Mouse (Mus musculus) kidney, adult 8-10 months (tissue): ENCODE data around the gene Mrpl23.

ENCODE experiments used
- DNase-seq, 2 experiments: peaks; one replicate each; pipeline ENCODE4 v3.0.0; 2022

Gene Mrpl23

DNA sequence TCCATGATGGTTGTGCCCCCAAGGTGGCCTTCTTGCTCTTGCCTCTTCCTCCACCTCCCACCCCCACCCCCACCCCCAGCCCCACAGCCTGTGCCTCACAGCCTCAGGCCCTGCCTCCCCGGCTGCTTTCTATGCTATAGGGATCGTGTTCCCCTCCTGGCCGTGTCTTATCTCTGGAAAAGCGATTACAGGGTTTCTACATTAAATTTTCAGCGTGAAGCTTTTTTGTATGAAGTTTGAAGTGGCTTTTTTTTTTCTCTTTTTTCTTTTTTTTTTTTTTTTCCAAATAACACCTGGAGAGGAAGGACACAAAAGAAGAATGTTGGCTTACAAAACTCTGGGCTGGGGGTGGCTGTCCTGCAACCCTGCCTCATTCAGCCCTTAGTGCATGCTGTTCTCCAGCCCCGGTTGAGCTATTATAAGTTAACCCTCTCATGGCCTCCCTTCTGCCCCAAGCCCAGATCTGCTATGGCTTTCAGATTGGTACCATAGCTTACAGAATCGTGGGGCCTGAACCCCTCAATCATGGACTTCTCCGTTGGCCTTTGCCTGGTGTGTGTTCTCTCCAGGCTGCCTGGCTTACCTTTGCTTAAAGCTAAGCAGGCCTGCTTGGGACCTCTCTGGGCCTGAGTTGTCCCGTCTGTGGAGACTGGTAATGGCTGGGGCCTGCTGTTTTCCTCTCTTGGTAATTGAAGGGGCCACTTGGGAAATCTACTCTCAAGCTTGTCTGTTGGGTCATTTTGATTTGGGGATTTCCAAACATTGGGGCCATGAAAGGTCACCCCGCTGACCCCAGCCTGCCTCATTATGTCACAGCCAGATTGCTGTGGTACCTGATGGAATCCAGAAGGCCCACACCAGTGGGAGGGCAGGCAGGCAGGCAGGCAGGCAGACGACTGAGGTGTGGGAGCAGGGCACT lies 21.2 kb downstream of the Mrpl23 start:
- DNase-seq, result no peak

DNA sequence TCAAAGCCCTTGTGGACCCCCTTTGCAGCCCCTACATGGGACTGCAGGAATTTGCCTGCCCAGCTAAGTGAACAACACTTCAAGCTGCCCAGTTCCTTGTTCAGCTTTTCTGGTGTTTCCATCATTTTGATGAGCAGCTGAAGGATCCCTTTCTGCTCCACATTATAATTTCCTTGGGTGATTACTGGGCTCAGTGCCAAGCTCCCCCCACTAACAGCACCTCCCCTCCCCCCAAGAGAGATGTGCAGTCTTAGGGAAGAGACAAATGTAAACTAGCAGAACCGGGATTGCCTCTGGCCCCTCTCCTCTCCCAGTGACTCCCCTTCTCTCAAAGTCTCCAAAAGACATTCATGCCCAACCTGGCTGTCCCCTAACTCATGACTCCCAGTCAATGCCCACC lies 22.1 kb downstream of the Mrpl23 start:
- DNase-seq, result no peak

DNA sequence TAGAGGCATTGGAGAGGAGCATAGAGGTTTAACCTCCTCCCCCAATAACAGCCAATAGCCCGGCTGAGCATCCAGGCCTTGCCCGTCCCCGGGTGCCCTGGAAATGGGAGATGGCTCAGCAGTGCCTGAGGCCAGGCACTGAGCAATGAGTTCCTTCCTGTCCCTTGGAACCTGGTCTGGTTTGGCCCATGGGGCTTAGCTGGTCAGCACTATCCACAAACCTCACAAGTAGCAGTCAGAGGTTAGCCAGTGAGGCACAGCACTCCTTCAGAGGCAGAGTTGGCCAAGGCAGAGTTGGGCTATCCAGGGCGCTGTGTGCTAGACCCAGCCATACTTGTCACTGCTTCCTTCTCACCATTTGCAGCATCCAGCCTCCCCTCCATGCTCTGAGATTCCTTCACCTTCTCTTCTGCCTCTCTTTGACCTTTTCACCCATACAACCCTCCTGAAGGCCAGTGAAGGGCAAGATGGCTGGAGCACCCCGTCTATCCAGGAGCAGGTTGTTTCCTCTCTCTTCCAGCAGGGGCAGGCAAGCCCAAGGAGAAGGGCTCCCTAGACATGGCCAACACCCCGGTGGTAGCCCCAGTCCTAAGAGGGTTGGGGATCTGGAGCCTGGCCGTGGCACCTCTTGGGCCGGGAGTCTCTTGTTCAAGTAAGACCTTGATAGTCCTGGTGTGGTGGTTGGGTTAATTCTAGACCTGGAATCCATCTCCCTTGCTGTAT lies 23.0 kb downstream of the Mrpl23 start:
- DNase-seq, result no peak

DNA sequence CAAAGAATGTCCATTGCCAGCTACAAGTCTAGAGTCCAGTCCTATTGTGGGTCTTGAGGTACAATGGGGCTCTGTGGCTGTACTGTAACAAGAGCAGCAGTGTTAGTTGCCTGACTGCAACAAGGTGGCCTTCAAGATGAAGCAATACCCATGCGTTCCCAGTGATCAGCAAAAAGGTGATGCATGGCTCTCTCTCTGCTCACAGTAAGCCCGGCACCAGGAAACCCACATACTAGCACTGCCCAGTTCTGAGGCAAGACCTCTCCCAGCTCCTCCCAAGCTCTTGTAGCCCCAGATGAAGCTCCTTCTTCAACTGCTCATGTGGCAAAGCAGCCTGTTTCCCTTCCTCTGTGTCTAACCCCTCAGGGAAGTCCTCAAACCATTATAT lies 23.6 kb downstream of the Mrpl23 start:
- no peak for DNase-seq

DNA sequence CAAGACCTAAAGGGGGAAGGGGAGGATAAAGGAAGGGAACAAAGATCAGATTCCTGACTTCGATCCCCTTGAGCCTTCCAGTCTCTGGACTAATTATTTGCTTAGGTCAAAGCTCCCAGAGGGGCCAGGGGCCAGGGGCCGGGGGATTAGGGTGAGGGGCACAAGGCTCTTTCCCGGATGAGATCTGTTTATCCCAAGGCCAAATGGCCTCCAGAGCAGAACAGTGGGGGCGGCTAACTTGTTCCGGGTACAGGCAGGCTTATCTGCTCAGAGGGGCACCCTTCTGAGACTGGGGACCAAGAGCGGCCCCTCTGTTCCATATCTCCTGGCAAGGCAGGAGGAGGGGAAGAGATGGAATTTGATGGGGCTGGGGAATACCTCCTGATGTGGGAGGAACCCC lies 25.2 kb downstream of the Mrpl23 start:
- DNase-seq, result no peak

DNA sequence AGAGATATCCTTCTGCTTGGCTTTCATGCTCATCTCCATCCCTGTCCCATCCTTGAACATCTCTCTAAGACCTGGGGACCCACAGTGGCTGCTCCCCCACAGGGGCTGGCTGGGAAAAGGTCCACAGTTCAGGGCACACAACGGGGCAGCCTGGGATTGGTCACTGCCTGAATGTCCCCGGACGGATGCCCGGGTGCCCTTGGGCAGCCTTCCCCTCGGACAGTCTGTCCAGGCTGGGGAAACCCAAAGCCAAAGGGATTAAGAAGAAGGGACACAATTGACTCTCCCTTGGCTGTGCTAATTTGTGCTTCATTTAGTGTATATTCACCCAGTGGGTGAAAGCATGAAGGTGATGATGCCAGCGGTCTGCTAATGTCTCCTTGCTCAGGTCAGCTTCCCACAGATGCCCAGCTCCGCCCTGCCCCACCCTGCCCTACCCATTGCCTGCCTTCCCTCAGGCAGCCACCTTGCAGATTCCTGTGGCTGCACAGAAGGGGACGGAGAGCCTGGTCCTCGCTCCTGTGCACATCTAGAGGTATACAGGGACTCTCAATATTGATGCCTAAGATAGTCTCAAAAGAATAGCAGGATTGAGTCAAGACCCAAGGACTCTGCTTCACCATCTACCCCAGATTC lies 26.1 kb downstream of the Mrpl23 start:
- DNase-seq, result no peak

DNA sequence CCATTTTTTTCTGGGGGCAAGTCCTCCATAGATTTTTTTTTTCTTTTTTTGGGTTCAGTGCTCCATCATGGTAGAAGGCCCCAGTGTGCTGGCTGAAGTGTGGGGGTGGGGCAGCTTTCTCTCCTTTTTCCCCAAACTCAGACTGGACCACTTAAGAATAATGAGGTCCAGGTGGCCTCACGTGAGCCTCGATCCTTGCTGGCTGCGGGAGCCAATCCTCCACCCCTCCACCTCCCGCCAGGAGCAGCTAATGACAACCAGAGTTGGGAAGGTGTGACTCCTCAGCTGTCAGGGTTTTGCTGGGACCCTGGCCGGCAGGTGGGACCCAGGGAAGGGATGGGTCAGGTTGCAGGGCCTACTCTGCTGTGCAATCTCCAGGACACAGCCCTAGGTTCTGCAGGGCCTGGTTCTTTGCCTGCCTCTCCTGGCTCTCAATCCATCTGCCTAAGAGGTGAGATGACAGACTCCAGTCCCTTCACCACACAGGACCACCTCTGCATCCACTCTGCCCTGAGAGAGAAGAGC lies 27.2 kb downstream of the Mrpl23 start:
- DNase-seq, result no peak

DNA sequence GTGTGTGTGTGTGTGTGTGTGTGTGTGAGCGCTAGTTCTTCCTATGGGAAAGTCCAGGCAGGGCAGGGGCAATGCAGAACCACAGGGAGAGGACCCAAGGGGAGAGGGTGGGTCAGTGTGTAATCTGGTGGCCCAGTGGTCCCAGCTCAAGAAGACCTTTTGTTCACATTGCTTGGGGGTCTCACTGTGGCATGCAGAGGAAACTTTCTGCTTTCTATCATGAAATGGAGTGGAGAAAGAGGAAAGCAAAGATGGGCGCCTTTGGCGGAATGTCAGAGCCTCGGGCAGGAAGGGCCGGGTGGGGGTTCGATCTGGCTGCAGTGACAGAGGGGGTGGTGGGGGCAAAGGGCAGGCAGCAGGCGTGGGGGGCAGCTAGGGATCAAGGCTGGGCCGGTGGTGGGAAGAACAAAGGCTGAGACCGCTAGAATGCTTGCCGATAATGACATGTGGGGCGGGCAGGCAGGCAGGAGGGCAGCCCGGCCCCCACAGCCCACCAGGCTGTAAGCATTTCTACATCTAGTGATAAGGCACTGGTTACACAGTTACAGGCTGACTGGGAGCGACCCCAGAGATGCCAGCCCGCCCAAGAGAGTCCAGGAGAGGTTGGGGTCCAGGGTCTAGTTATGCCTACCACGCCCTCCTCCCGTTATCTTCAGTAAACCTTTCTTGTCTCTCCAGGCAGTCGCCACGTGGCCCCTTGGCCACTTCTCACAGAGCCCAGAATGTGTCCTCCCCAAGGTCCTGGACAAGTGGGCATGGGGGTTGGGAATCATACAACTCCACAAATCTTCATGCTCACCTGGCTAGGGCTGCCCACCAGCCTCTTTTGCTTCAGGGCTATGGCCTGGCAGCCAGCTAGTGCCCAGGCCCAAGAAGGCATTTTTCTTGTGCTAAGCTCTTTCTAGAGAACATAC lies 28.7 kb downstream of the Mrpl23 start:
- no peak for DNase-seq

DNA sequence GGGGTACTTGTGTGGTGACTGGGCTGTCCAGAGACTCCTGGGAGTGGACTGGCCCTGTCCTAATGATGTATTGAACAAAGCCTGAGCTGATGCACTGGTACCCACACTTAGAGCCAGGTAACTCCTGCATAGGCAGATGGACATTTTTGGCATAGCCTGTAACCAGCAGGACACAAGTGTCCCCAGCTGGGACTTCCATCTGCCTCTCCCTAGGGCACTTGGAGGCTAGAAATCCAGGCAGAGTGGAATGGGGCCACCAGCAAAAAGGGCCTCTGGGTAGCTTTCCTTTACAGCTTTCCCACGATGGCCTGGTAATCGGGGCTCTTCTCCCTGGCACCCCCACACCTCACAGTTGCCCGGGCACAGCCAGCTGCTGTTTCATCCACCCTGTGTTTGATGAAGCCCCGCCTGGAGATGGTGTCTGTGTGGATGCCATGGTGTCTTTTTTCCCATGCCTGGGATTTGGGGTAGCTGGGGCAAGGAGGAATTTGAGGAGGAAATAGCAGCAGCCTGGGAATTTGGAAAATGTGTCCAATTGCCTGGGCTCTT lies 29.4 kb downstream of the Mrpl23 start:
- no peak for DNase-seq

DNA sequence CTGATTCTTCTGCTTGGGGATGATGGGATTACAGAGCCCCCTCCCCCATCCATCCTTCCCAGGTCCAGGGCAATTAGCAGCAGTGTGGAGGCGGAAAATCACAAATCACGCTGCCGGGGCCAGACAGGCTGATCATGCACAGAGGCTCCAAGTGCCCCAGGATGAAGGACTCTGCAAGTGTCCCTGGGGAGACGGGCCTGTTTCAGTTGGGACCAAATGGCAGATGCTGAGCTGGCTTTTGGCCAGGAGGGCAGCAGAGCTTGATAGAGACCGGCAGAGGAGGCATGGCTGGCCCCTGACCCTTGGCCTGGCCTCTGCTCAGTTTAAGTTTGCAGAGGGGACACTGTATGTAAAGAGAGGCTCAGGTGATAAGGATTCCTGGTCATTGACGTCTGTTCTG lies 30.7 kb downstream of the Mrpl23 start:
- no peak for DNase-seq

DNA sequence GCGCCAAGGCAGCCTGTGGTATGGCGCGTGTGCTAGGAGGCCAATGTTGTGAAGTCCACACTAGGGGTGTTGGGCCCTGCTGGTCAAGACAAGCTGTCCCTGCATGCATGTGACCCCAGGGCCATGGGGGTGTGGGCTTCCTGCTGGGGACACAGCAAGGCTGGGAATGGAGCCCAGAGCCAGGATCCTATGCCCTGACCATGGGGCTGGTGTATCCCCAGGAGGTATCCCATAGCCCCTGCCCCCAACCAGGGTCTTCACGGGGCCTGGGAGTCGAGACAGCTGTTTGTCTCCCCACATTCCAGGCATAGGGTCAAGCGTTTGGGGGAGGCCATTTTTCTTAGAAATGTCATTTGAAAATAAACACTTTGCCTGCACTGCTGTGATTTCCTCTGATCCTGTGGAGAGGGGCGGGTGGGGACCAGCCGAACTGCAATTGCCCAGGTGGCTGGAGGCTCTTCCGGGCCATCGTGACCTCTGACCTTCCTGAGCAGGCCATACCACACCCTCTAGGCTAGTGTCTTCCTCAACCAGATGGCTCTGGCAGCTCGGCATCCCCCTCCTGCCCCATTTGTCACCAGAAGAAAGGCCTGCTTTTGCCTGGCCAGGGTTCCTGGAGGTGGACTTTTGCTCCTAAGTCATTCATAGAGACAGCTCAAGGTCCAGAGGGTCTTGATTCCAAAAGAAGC lies 32.6 kb downstream of the Mrpl23 start:
- DNase-seq, result no peak

DNA sequence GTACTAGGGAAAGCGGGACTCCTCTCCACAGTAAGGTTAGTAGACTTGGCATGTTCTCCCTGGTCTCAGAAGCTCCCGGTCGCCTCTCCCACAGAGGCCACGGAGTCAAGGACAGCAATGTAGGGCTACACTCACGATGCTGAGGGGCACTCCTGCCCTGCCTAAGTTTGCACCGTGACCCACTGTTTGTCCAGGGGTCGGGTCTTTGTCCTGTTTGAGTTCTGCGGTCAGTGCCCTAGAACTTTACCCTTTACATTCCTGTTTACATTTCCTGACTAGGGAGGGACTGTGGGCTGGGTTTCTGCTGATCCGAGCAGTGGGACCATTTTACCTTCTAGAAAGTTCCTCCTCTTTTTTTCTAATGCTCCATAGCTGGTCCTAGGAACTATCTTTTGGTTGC lies 34.0 kb downstream of the Mrpl23 start:
- no peak for DNase-seq

DNA sequence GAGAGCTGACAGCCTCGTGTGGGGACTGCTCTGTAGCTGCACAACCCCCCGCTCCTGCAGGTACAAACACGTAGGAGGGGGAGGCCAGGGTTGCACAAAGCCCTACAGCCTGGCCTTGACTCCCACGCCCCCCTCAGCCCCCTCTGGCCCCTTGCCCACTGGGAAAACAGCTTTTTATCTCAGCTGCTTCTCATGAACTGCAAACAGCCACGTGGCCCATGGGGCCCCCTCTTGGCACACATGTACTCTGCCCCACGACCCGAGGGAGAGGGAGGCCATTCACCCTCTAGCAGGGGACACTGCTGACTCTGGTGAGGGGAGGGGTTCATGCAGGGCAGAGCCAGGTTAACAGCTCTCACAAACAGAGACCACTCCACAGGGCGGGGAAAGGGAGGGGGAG lies 36.5 kb downstream of the Mrpl23 start:
- no peak for DNase-seq

DNA sequence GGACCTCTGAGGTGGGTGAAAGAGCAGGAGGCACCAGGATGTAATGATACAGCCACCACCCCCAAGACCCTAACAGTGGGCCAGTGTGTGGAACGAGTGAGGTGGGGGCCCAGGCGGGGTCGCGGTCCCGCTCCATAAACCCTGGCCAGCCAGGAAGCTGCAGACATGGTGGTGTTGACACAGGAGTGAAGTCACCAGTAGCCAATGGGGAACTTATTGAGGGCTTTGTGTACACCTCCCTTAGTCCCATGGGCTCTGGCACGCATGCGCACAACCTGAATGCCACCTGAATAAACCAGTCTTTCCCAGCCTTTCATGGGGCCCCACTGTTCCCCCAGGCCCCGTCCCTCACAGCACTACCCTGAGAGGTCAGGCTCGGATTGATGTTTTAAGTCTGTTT lies 38.1 kb downstream of the Mrpl23 start:
- DNase-seq, result no peak

DNA sequence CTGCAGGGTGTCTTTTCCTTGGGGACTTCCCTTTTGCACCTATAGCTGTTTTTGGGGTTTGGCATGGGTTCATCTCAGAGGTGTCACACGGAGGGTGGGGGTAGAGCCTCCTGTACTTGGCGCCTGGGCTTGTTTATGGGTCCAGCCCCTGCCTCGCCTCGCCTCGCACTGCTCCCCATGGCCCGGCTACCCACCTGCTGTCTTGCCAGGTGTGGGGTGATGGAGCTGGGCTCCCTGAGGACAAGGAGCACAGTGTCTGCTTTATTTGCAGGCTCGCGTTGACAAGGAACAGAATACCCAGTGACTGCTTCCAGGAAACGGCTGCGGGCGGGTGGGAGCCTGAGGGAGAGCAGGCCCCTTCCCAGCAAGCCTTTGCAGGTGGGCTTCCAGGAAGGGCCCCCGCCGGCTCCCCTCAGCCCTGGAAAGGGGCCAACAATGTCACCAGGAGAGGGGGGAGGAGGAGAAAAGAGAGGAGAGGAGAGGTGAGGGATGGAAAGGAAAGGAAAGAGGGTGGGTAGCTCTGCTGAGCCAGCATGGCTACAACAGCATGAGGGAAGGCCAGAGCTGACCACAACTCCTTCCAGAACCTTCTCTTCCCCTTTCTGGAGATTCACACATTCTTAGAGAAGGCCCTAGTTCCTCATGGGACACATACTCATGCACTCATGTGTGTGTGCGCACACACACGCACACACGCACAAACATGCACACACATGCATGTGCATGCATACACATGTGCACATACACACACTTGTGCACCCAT lies 39.2 kb downstream of the Mrpl23 start:
- DNase-seq, result no peak

DNA sequence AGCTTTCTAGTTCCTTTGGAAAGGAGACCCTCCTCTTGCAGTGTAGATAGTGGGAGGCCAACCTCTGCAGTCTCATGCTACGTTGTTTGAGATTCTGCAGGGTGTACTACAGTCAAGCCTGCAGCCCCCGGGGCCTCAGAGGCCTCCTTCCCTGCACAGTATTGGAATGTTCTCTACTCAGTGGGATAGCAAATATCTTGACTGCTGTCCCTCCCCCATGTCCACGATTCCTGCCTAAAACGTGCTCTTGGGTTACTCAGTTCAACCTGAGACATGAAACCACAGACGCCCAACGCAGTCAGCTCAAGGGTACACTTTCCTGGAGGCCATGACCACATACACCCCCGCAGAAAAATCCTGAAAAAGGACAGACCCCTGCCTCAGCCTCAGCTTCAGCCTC lies 39.9 kb downstream of the Mrpl23 start:
- no peak for DNase-seq

DNA sequence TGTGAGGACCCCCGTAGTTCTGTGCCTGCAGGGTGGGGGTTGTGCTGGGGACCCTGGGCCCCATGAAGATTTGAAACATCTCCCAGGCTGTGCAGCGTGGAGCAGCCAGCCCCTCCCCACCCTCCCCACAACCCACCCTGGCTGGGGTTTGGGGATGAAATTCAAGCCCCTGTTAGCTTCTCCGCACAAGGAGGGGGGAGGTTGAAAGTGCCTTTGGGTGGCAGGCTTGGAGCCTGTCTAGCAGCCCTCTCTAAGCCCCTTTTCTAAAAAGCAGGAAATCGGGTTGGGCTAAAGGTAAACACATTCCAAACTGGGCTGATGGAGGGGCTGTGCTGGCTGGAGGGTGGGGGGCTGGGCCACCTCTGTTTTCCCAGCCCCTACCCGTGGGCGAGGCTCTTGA lies 40.5 kb downstream of the Mrpl23 start:
- no peak for DNase-seq

DNA sequence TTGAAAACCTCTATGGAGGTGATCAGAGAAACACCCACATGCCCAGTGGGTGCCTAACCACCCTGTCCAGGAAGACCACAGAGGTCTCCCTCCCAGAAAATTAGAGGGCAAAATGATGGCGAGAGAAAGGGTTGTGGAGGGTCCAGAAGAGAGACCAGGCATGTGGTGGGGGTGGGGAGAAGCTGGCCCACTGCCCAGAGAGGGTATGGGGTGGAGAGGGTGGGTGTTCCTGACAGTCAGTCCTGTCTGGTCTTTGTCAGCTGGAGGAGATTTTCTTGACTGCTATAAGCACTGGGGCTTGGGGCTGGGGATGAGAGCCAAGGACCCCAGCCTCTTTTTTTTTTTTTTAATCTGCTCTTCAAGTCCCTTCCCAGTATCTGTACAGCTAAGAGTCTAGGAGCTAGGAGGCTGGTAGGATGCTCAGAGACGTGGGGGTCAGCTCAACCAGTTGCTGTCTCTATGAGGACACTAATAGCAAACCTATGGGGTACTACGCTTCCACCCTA lies 41.7 kb downstream of the Mrpl23 start:
- no peak for DNase-seq

DNA sequence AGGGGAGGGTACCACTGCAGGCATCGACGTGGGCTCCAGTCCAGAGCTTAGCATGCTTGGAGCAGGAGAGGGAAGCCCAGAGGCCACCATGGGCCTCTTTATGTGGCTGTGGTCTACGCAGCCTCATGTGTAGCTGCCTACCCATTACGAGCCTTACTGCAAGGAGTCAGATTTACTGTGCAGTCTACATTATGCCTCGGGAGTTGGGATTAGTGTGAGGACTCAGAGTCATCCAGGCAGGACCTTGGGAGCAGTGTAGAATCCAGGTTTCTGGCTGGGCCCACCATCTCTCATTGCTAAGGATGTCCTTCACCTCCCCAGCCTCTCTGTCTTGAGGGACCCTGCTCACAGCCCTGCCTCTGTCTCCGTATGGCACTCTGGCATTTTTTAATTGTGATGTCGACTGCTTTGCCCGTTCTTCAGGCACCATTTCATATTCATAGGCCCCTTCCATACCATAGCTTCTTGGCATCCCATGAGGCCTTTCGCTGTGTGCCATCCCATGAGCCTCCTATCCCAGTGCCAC lies 42.4 kb downstream of the Mrpl23 start:
- no peak for DNase-seq

DNA sequence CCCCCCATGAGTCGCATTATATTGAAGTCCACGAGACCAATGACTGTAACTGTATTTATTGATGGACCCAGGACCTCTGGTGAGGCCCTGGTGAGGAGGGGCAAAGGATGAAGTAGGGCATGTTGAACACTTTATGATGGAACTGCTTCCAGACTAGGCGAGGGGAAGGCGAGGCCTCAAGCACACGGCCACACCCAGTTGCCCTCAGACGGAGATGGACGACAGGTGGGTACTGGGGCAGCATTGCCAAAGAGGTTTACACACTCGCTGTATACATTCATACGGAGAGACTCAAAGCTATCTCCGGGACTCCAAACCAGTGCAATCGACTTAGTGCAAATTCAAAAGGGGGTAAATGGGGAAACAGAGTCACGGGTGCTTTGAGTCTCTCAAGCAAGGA lies 43.0 kb downstream of the Mrpl23 start:
- no peak for DNase-seq
